Mouse (Mus musculus) brain, embryonic 14.5 days (tissue): ENCODE results near the gene Ppib. TPM values are rescaled to one million over a fixed set of nuclear protein-coding genes. Genes with fewer than 3 reads are reported as not detected.

ENCODE experiments used
- DNase-seq: peaks from one replicate; pipeline ENCODE4 v3.0.0-alpha.2; 2011; ENCODE audit warnings: low read depth
- CTCF ChIP-seq: fragments of 200-500 bp; IDR thresholded peaks from 2 replicates; pipeline ENCODE4 v1.5.1; 2012; ENCODE audit warnings: inconsistent platforms, mild to moderate bottlenecking, moderate library complexity, borderline replicate concordance; ENCODE audit not compliant: insufficient read depth, insufficient read length; ENCODE audit errors: extremely low read depth
- POLR2A ChIP-seq: fragments of 200-500 bp; IDR thresholded peaks from 2 replicates; pipeline ENCODE4 v1.6.1; 2012; ENCODE audit warnings: mild to moderate bottlenecking, inconsistent platforms, borderline replicate concordance; ENCODE audit not compliant: poor library complexity, insufficient read depth, insufficient read length, severe bottlenecking; ENCODE audit errors: extremely low read depth
- polyA plus RNA-seq: library from polyadenylated mRNA; depleted of rRNA; stranded (reverse); fragments of >200 nt; gene quantifications from 2 replicates; pipeline ENCODE4 v1.2.3, GENCODE M21; 2012; rRNA removed

The Ppib gene
- polyA plus RNA-seq, result 342 and 348 TPM in 2 replicates

GRCm38 (mm10) chr9:66059583-66060307, at the start of gene Ppib:
Ppib (plus strand) TSS chr9:66060222.
- TF ChIP-seq CTCF (no peak), POLR2A (peak; percentile 85)
- DNase-seq, result peak; percentile 99

- DNase-seq, result no peak
- TF ChIP-seq CTCF (no peak), POLR2A (no peak)
These were observed 39.4 kb upstream of the Ppib start for GRCm38 (mm10) chr9:66020601-66021000.

DNA sequence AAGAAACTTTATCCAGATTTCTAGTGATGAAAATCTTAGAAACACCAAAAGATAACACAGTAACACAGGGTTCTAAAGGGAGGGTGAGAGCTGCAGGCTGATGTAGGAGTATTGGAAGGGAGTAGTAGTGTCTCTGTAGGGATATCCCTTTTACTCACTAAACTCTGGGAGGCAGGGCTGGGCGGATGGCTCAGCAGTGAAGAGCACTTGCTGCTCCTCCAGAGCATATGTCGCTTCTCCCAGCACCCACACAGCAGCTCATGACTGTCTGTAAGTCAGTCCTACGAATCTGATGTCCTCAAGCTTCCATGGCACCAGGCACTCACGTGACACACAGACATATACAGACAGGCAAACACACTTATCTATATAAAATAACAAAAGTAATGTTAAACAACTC, 21.9 kb upstream of the Ppib start:
- no peak for TF ChIP-seq POLR2A
- no peak for TF ChIP-seq CTCF
- DNase-seq, result no peak

DNA sequence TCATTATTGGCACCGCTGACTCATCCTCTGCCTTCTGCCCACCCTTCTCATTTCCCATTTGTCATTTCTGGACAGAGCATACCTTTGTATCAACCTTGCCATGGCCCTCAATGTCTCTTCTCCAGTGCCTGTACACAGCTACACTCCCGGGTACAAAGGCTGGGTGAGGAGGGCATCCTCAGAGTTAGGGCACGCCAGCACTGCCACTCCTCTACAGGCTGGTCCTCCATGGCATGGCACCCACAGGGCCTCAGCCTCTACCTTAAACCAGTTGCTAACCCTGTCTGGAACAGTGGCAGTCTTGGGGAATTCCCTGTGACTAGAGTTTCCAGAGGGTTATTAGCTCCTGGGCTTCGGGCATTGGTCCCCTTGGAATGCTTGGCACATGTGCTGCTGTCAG, 21.4 kb upstream of the Ppib start:
- TF ChIP-seq POLR2A (no peak), CTCF (no peak)
- DNase-seq, result no peak

GRCm38 (mm10) chr9:66039290-66039689, 20.7 kb upstream of the Ppib start:
- no peak for TF ChIP-seq CTCF
- no peak for TF ChIP-seq POLR2A
- no peak for DNase-seq

DNA sequence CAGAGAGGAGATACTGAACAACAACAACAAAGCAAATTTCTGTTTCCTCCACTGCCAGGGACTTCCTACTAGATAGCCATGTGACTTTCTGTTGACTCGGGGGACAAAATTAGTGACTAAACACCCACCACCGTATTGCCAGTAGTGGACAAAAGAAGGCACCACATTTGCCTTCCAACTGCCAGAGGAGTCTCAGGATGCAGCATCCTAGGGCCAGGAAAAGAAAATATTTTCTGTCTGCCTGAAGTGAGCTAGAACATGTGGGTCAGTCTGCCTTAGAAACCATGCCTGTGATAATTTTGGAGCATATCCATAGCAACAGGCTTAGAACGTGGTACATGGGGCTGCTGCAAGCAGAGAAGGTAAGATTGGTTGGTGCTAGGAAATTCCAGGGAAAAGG, 19.2 kb upstream of the Ppib start:
- no peak for TF ChIP-seq CTCF
- TF ChIP-seq POLR2A, result no peak
- DNase-seq, result no peak

DNA sequence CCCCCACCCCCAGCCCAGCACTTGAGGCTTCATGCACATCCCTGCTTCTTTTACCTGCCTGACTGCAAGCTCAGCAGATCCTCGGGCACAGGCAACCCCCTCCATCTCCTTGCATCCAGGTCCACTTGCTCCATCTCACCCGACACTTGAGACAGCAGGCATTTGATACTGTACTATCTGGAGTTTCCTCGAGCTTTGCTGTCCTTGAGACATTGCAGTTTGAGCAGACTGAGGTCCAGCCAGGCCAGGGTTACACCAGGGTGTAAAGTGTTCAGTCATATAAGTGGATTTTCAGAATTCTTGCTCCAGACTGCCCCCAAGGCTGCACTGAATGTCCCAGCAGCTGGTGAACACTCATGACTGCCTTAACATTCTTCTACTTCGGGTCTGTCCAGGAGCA, 17.7 kb upstream of the Ppib start:
- TF ChIP-seq POLR2A, result no peak
- TF ChIP-seq CTCF, result no peak
- DNase-seq, result no peak

DNA sequence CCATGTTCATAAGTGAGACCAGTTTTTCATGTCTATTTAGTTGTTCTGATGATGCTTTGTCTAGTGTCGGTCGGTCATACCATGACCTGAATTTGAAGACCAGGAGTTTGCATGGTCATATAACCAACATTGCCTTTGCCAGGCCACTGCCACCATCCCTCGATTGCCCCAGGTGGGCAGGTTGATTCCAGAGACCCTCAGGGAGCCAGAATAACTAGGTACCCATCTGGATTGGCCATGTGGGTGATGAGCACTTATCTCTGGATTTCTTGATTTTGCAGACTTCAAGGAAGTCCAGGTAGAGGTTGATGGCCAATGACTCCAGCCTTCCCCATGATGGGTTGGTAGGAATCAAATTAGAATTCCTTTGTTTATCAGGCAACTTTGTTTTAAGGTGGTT, 16.8 kb upstream of the Ppib start:
- no peak for DNase-seq
- TF ChIP-seq POLR2A, result no peak
- no peak for TF ChIP-seq CTCF

DNA sequence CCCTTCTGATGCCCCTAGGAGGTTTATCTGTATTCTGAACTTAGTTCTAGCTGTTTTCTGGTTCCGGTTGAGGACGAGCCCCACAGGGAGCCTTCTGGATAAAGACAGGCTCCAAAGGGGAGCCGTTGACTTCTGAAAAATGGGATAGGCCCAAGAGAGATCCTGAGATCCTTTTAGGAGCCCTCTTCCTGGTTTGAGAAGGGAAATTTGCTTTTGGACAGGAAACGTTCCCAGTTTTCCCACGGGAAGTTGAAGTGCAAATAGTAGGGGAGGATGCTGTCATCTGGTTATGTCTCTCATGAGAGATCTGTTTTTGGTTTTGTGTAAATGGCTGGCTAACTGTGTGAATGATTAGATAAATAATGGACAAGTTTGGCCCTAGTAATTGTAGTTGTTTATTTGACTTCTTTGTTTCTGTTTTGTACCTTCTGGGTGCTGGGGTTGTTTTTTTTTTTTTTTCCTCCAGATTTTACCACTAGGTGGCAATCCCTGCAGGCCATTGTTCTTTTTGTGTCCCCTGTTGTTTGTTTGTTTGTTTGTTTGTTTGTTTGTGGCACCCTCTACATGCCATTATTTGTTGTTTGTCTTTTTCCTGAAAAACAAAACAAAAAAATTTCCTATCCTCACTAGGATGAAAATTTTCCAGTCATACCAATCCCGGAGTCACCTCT, 10.0 kb upstream of the Ppib start:
- TF ChIP-seq CTCF (no peak), POLR2A (no peak)

DNA sequence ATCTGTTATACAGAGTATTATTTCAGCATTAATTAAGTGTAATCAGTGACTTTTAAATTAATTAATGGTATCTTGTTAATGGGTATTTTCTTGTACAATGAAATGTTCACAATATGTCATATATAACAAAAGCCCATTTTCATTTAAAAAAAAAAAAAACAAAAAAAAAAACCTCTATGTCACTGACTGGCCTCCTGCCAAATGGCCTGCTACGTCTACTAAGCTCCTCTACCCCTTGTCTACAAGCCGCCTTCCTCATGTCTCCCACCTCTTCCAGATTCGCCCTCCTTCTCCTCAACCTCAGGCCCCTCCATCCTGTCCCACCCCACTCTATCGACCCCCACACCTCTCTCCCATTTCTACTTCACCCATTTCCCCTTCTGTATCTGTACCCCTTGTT, 8.5 kb upstream of the Ppib start:
- TF ChIP-seq CTCF (no peak), POLR2A (no peak)
- no peak for DNase-seq

More for the DNA sequence above, 10.0 kb upstream of the Ppib start:
- no peak for DNase-seq

GRCm38 (mm10) chr9:66052731-66053130, 7.3 kb upstream of the Ppib start:
- peak; percentile 14 for DNase-seq
- TF ChIP-seq CTCF (no peak), POLR2A (no peak)

GRCm38 (mm10) chr9:66053620-66054019, 6.4 kb upstream of the Ppib start:
- no peak for TF ChIP-seq POLR2A
- no peak for TF ChIP-seq CTCF
- DNase-seq, result no peak
